ENCODE assay signal across 9 mouse cellular contexts in the genomic region with DNA sequence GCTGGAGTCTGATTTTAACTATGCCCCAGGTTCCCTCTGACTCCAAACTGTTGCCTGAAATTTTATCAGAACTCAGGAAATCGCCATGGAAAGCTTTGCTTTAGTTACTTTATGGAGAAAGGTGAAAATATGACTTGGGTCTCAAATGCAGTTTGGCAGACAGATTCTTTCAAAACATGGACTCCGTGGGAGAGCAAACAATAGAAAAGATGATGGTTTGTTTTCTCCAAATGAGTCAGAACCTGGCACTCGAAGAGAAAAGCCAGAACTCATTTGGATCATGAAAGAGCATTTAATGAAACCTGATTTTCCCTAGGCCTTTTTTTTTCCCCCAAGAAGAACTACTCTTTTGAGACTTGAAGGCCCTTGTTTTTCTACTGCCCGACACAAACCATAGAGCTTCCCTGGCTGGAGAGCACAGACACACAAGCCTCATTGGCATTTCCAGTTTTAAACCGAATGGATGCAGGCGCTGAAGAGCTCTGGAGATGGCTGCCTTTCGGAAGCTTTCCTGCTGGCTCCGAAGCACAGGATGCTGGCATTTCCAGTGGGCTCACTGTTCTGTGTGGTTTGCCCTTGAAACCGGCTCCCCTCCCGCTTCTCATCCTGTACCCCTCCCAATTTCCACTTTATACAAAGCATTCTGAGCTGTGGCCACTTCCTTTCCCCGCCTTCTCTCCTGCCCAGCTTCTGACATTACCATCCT. TPM values are rescaled to one million over a fixed set of nuclear protein-coding genes. Genes with fewer than 3 reads are reported as not detected.
DNase-seq lines count a peak whose midpoint lies in the region; ATAC-seq and TF ChIP-seq lines count a peak whose summit lies in the region.
"Had no signal": no experiment of that assay in that cellular context is flagged by ENCODE, and none has a peak within 500 bp of the region (broad histone marks: within the 10 kb centered on the region; RNA-seq: fewer than 3 reads in every experiment).

No protein-coding gene starts in this region.

- H3K27ac ChIP-seq in intestine, embryonic 14.5 days (ENCODE audit: low read depth), result 0 out of 2 replicates have a peak overlapping the region, but pooled peaks have one; percentile 22
- no peak overlapping the region for H3K27ac ChIP-seq in intestine, embryonic 16.5 days (ENCODE audit: low read length)
- H3K27ac ChIP-seq in embryonic facial prominence, embryonic 10.5 days (replicated peaks), result peak overlapping the region; percentile 57; the same call in 1 of the 2 replicates
- no peak overlapping the region for H3K27ac ChIP-seq in liver, postnatal 0 days (ENCODE audit: low read depth)

- H3K36me3 ChIP-seq in intestine, embryonic 14.5 days (ENCODE audit: control insufficient read depth, insufficient read depth, low read length), result no peaks in the 10 kb centered on the region
- no peaks in the 10 kb centered on the region for H3K36me3 ChIP-seq in intestine, embryonic 16.5 days (ENCODE audit: control insufficient read depth, insufficient read depth, low read length)
- no peaks in the 10 kb centered on the region for H3K36me3 ChIP-seq in embryonic facial prominence, embryonic 10.5 days (replicated peaks)
- no peaks in the 10 kb centered on the region for H3K36me3 ChIP-seq in liver, postnatal 0 days (replicated peaks; ENCODE audit: insufficient read depth, low read length)

- H3K9me3 ChIP-seq in intestine, embryonic 14.5 days (ENCODE audit: control insufficient read depth, low read length), result no peaks in the 10 kb centered on the region
- no peaks in the 10 kb centered on the region for H3K9me3 ChIP-seq in intestine, embryonic 16.5 days (ENCODE audit: control insufficient read depth, low read length)
- H3K9me3 ChIP-seq in embryonic facial prominence, embryonic 10.5 days, result no peaks in the 10 kb centered on the region
- no peaks in the 10 kb centered on the region for H3K9me3 ChIP-seq in liver, postnatal 0 days (ENCODE audit: low read length)
- H3K9me3 ChIP-seq: megakaryocyte, embryonic 14.5 days had no signal

- no peak overlapping the region for H3K4me3 ChIP-seq in intestine, embryonic 14.5 days (ENCODE audit: low read depth, low read length)
- H3K4me3 ChIP-seq in intestine, embryonic 16.5 days (ENCODE audit: low read length), result no peak overlapping the region
- H3K4me3 ChIP-seq in embryonic facial prominence, embryonic 10.5 days, result no peak overlapping the region
- no peak overlapping the region for H3K4me3 ChIP-seq in liver, postnatal 0 days (ENCODE audit: low read depth, low read length)
- H3K4me3 ChIP-seq: megakaryocyte, embryonic 14.5 days had no signal

- no peak overlapping the region for H3K4me2 ChIP-seq in intestine, embryonic 14.5 days (ENCODE audit: low read length)
- no peak overlapping the region for H3K4me2 ChIP-seq in intestine, embryonic 16.5 days (ENCODE audit: low read depth, low read length)
- H3K4me2 ChIP-seq in liver, postnatal 0 days (ENCODE audit: low read depth, low read length), result no peak overlapping the region

- no peak for TF ChIP-seq CTCF in liver, postnatal 0 days (IDR thresholded peaks at IDR 0.05; ENCODE audit: low read depth)

- H3K9ac ChIP-seq in intestine, embryonic 14.5 days (ENCODE audit: low read length), result no peak overlapping the region
- no peak overlapping the region for H3K9ac ChIP-seq in intestine, embryonic 16.5 days (ENCODE audit: low read depth, low read length)
- no peak overlapping the region for H3K9ac ChIP-seq in liver, postnatal 0 days (replicated peaks)

- DNase-seq in intestine, embryonic 14.5 days (ENCODE audit: low spot score), result no peak
- DNase-seq in ES-CJ7 (ENCODE audit: low read depth, low spot score), result peak; percentile 42
- DNase-seq in embryonic facial prominence, embryonic 10.5 days (ENCODE audit: low spot score), result no peak
- peak; percentile 14 to 37 for DNase-seq in kidney, postnatal 4 days
- DNase-seq in liver, postnatal 0 days, result no peak
- DNase-seq in spleen, postnatal 4 days (ENCODE audit: low spot score in 2 of 2), result no peak

- 60% methylated on average over 11 of the region's 11 CpGs for WGBS in intestine, embryonic 14.5 days
- 60% methylated on average over 11 of the region's 11 CpGs for WGBS in intestine, embryonic 16.5 days
- WGBS in embryonic facial prominence, embryonic 10.5 days, result 60% methylated on average over 11 of the region's 11 CpGs
- WGBS in liver, postnatal 0 days (ENCODE audit: insufficient replicate concordance), result 54% methylated on average over 11 of the region's 11 CpGs

- ATAC-seq in intestine, embryonic 14.5 days (replicated peaks; ENCODE audit: low FRiP score, low TSS enrichment, low read depth), result no peak
- no peak for ATAC-seq in intestine, embryonic 16.5 days
- ATAC-seq in liver, postnatal 0 days, result no peak
- ATAC-seq in monocyte, adult 5-6 weeks (replicated peaks; ENCODE audit: insufficient number of reproducible peaks, low FRiP score, low TSS enrichment, poor library complexity, severe bottlenecking), result no peak

- H3K27me3 ChIP-seq in intestine, embryonic 14.5 days (replicated peaks; ENCODE audit: control insufficient read depth, insufficient read depth, low read length), result no peaks in the 10 kb centered on the region
- no peaks in the 10 kb centered on the region for H3K27me3 ChIP-seq in intestine, embryonic 16.5 days (replicated peaks; ENCODE audit: control insufficient read depth, insufficient read depth, low read length)
- no peaks in the 10 kb centered on the region for H3K27me3 ChIP-seq in embryonic facial prominence, embryonic 10.5 days (replicated peaks; ENCODE audit: low read depth, poor library complexity, severe bottlenecking)
- no peaks in the 10 kb centered on the region for H3K27me3 ChIP-seq in liver, postnatal 0 days (ENCODE audit: insufficient read depth, low read length)

- TF ChIP-seq EP300 in liver, postnatal 0 days (IDR thresholded peaks at IDR 0.05; ENCODE audit: low read depth), result no peak

- H3K4me1 ChIP-seq in intestine, embryonic 14.5 days (replicated peaks; ENCODE audit: control insufficient read depth, insufficient read depth, low read length), result peaks cover 19% of the 10 kb centered on the region
- 0 out of 2 replicates have a peak, but pooled peaks cover 4% of the 10 kb centered on the region for H3K4me1 ChIP-seq in intestine, embryonic 16.5 days (ENCODE audit: control insufficient read depth, insufficient read depth, low read length)
- H3K4me1 ChIP-seq in embryonic facial prominence, embryonic 10.5 days, result peaks cover 51% of the 10 kb centered on the region
- no peaks in the 10 kb centered on the region for H3K4me1 ChIP-seq in liver, postnatal 0 days (ENCODE audit: insufficient read depth)

RNA-seq across cellular contexts. Expression of gene Dapl1, which starts 14.0 kb away (rescaled TPM):
- 0.69 TPM in 1 of 2 replicates, not detected in the other for polyA plus RNA-seq in intestine, embryonic 14.5 days (2014; fragmentation: Nextera tagmentation; extraction: Ambion mirVana)
- not detected in 2 replicates for polyA plus RNA-seq in intestine, embryonic 16.5 days (2015; fragmentation: Nextera tagmentation; extraction: Ambion mirVana)
- 8.5 and 11.3 TPM in 2 replicates for polyA plus RNA-seq in embryonic facial prominence, embryonic 10.5 days (2016; fragmentation: Nextera tagmentation; extraction: Ambion mirVana)
- polyA plus RNA-seq in liver, postnatal 0 days (2015; fragmentation: Nextera tagmentation; extraction: Ambion mirVana), result not detected in 2 replicates
- total RNA-seq in monocyte, adult 5-6 weeks (2017), result 1.6 TPM in 1 of 3 replicates, not detected in the others

Comparison
In these comparisons a context has a peak if more than half of its experiments do, and no peak if none do; other contexts are left out.
1. H3K27ac ChIP-seq: peak in intestine, embryonic 14.5 days (single experiment) and embryonic facial prominence, embryonic 10.5 days (single experiment); none in intestine, embryonic 16.5 days (single experiment) and liver, postnatal 0 days (single experiment).
2. DNase-seq: peak in ES-CJ7 (single experiment) and kidney, postnatal 4 days (2 of 2); none in intestine, embryonic 14.5 days (single experiment), embryonic facial prominence, embryonic 10.5 days (single experiment), liver, postnatal 0 days (single experiment) and spleen, postnatal 4 days (0 of 2).